Mouse (Mus musculus) bone marrow, adult 2 months (tissue): ENCODE data around the gene Gm49354.
"Not testable (repeated sequence)": the region's sequence is repeated elsewhere in the genome, so short reads cannot be mapped to it uniquely, and the experiment has no call there.

ENCODE experiments used
- CTCF ChIP-seq: fragments of 200-500 bp; IDR thresholded peaks from 2 replicates; pipeline ENCODE4 v1.5.1; 2011; ENCODE audit warnings: low read length, control low read depth; ENCODE audit not compliant: control insufficient read depth, insufficient read depth
- POLR2A ChIP-seq: fragments of 200-500 bp; IDR thresholded peaks from 2 replicates; pipeline ENCODE4 v1.6.1; 2011; ENCODE audit warnings: low read depth, mild to moderate bottlenecking, control low read depth, low read length, borderline replicate concordance; ENCODE audit not compliant: control insufficient read depth

GRCm38 (mm10) chr13:59722089-59722488 lies 60.0 kb downstream of the Gm49354 start:
- not testable (repeated sequence) for TF ChIP-seq POLR2A, CTCF
